Mouse (Mus musculus): Measurements from ENCODE around the gene Pdgfa. TPM values are rescaled to one million over a fixed set of nuclear protein-coding genes. Genes with fewer than 3 reads are reported as not detected.

Gene Pdgfa
- polyA plus RNA-seq, 1 experiment from 2014 or later: 8.3 TPM

- H3K27ac ChIP-seq: no peak overlapping the region
- no peaks in the 10 kb centered on the region for H3K9me3 ChIP-seq
- H3K4me3 ChIP-seq (replicated peaks): no peak overlapping the region
Measured at GRCm38 (mm10) chr5:139015097-139015496, 17.9 kb upstream of the Pdgfa start.

GRCm38 (mm10) chr5:139010649-139011048 lies 13.5 kb upstream of the Pdgfa start:
- Histone ChIP-seq H3K27ac (no peak overlapping the region), H3K27me3 (no peaks in the 10 kb centered on the region), H3K4me3 (replicated peaks) (no peak overlapping the region), H3K4me2 (replicated peaks) (no peak overlapping the region), H3K4me1 (replicated peaks) (no peaks in the 10 kb centered on the region), H3K9ac (replicated peaks) (no peak overlapping the region), H3K9me3 (no peaks in the 10 kb centered on the region), H3K36me3 (no peaks in the 10 kb centered on the region)
- 68% methylated on average over 2 of the region's 2 CpGs for WGBS
- no peak for ATAC-seq

More at GRCm38 (mm10) chr5:139015097-139015496, 17.9 kb upstream of the Pdgfa start:
- Histone ChIP-seq H3K36me3 (peaks cover 31% of the 10 kb centered on the region), H3K27me3 (no peaks in the 10 kb centered on the region), H3K4me2 (replicated peaks) (no peak overlapping the region), H3K4me1 (replicated peaks) (no peaks in the 10 kb centered on the region), H3K9ac (replicated peaks) (no peak overlapping the region)
- ATAC-seq: no peak
- 85% methylated on average over 3 of the region's 3 CpGs for WGBS

- Histone ChIP-seq H3K9me3 (no peaks in the 10 kb centered on the region), H3K36me3 (no peaks in the 10 kb centered on the region), H3K4me2 (replicated peaks) (no peak overlapping the region), H3K4me3 (replicated peaks) (no peak overlapping the region), H3K9ac (replicated peaks) (no peak overlapping the region), H3K27me3 (0 out of 2 replicates have a peak, but pooled peaks cover 3% of the 10 kb centered on the region), H3K27ac (no peak overlapping the region), H3K4me1 (replicated peaks) (no peaks in the 10 kb centered on the region)
- 54% methylated on average over 4 of the region's 4 CpGs for WGBS
- no peak for ATAC-seq
Measured at GRCm38 (mm10) chr5:139007141-139007775, 10.1 kb upstream of the Pdgfa start.

GRCm38 (mm10) chr5:139004588-139004987 lies 7.4 kb upstream of the Pdgfa start:
- no peak overlapping the region for H3K27ac ChIP-seq
- no peak overlapping the region for H3K4me3 ChIP-seq (replicated peaks)
- H3K27me3 ChIP-seq: peaks cover 20% of the 10 kb centered on the region
- no peak overlapping the region for H3K9ac ChIP-seq (replicated peaks)
- H3K9me3 ChIP-seq: peaks cover 9% of the 10 kb centered on the region; the same call in 1 of the 2 replicates
- no peak overlapping the region for H3K4me2 ChIP-seq (replicated peaks)
- no peak for ATAC-seq
- H3K4me1 ChIP-seq (replicated peaks): no peaks in the 10 kb centered on the region
- H3K36me3 ChIP-seq: no peaks in the 10 kb centered on the region
- WGBS: 86% methylated on average over 6 of the region's 6 CpGs

GRCm38 (mm10) chr5:138999716-139000115 lies 2.5 kb upstream of the Pdgfa start:
- Histone ChIP-seq H3K36me3 (no peaks in the 10 kb centered on the region), H3K4me2 (replicated peaks) (no peak overlapping the region), H3K27me3 (peaks cover 62% of the 10 kb centered on the region), H3K9me3 (peaks cover 9% of the 10 kb centered on the region; the same call in 1 of the 2 replicates), H3K4me1 (replicated peaks) (peaks cover 29% of the 10 kb centered on the region), H3K4me3 (replicated peaks) (no peak overlapping the region), H3K27ac (no peak overlapping the region), H3K9ac (replicated peaks) (no peak overlapping the region)
- ATAC-seq: no peak
- WGBS: 81% methylated on average over 7 of the region's 7 CpGs

GRCm38 (mm10) chr5:138997936-138998580 lies 888 bp upstream of the Pdgfa start:
- H3K9me3 ChIP-seq: peaks cover 9% of the 10 kb centered on the region; the same call in 1 of the 2 replicates
- H3K36me3 ChIP-seq: no peaks in the 10 kb centered on the region
- peaks cover 75% of the 10 kb centered on the region for H3K27me3 ChIP-seq
- peaks cover 45% of the 10 kb centered on the region for H3K4me1 ChIP-seq (replicated peaks)
- H3K4me3 ChIP-seq (replicated peaks): peak overlapping the region; percentile 68
- 2% methylated on average over 30 of the region's 30 CpGs for WGBS
- peak overlapping the region; percentile 95 for H3K4me2 ChIP-seq (replicated peaks)
- no peak for ATAC-seq
- H3K9ac ChIP-seq (replicated peaks): no peak overlapping the region
- no peak overlapping the region for H3K27ac ChIP-seq

- peaks cover 89% of the 10 kb centered on the region for H3K27me3 ChIP-seq
Measured at GRCm38 (mm10) chr5:138996322-138997073, 672 bp downstream of the Pdgfa start.

GRCm38 (mm10) chr5:138995721-138996311 lies 1.4 kb downstream of the Pdgfa start:
- Histone ChIP-seq H3K4me3 (replicated peaks) (peak overlapping the region; percentile 68), H3K4me2 (replicated peaks) (peak overlapping the region; percentile 95), H3K36me3 (no peaks in the 10 kb centered on the region), H3K4me1 (replicated peaks) (peaks cover 54% of the 10 kb centered on the region), H3K27me3 (peaks cover 90% of the 10 kb centered on the region), H3K9ac (replicated peaks) (peak overlapping the region; percentile 82), H3K27ac (peak overlapping the region; percentile 86), H3K9me3 (no peaks in the 10 kb centered on the region)
- ATAC-seq: peak; percentile 59
- under 1% methylated on average over 41 of the region's 52 CpGs for WGBS

More at GRCm38 (mm10) chr5:138996322-138997073, 672 bp downstream of the Pdgfa start:
- H3K9me3 ChIP-seq: peaks cover 4% of the 10 kb centered on the region; the same call in 1 of the 2 replicates
- H3K9ac ChIP-seq (replicated peaks): peak overlapping the region; percentile 82
- peak overlapping the region; percentile 86; the same call in 1 of the 2 replicates for H3K27ac ChIP-seq
- H3K4me1 ChIP-seq (replicated peaks): peaks cover 54% of the 10 kb centered on the region
- H3K36me3 ChIP-seq: no peaks in the 10 kb centered on the region
- H3K4me3 ChIP-seq (replicated peaks): peak overlapping the region; percentile 68
- ATAC-seq: no peak; the same call in none of the 2 replicates
- 1% methylated on average over 24 of the region's 24 CpGs for WGBS
- H3K4me2 ChIP-seq (replicated peaks): peak overlapping the region; percentile 95

- peak overlapping the region; percentile 86 for H3K27ac ChIP-seq
- no peaks in the 10 kb centered on the region for H3K9me3 ChIP-seq
- peaks cover 54% of the 10 kb centered on the region for H3K4me1 ChIP-seq (replicated peaks)
- H3K9ac ChIP-seq (replicated peaks): peak overlapping the region; percentile 82
- under 1% methylated on average over 97 of the region's 127 CpGs for WGBS
- no peaks in the 10 kb centered on the region for H3K36me3 ChIP-seq
- peak overlapping the region; percentile 95 for H3K4me2 ChIP-seq (replicated peaks)
- H3K27me3 ChIP-seq: peaks cover 92% of the 10 kb centered on the region
- H3K4me3 ChIP-seq (replicated peaks): peak overlapping the region; percentile 68
- peak; percentile 51 for ATAC-seq
Measured at GRCm38 (mm10) chr5:138994786-138995720, 2.1 kb downstream of the Pdgfa start.

- no peaks in the 10 kb centered on the region for H3K36me3 ChIP-seq
- peak overlapping the region; percentile 95 for H3K4me2 ChIP-seq (replicated peaks)
- H3K4me1 ChIP-seq (replicated peaks): peaks cover 55% of the 10 kb centered on the region
- WGBS: under 1% methylated on average over 48 of the region's 48 CpGs
- H3K27me3 ChIP-seq: peaks cover 87% of the 10 kb centered on the region
- peak overlapping the region; percentile 86 for H3K27ac ChIP-seq
- peak overlapping the region; percentile 68 for H3K4me3 ChIP-seq (replicated peaks)
- ATAC-seq: no peak; the same call in 1 of the 2 replicates
- no peaks in the 10 kb centered on the region for H3K9me3 ChIP-seq
- H3K9ac ChIP-seq (replicated peaks): peak overlapping the region; percentile 82
Measured at GRCm38 (mm10) chr5:138994108-138994785, 2.9 kb downstream of the Pdgfa start.

Data from midbrain, embryonic 13.5 days (tissue).